Mouse (Mus musculus) cerebellum, adult 18-20 months (tissue): ENCODE results near the gene Insr.
"Not testable (repeated sequence)": the region's sequence is repeated elsewhere in the genome, so short reads cannot be mapped to it uniquely, and the experiment has no call there.

Experiments
- DNase-seq, 2 experiments: peaks; one replicate each; pipeline ENCODE4 v3.0.0; 2021

Gene Insr

GRCm38 (mm10) chr8:3179930-3180329 is 99.5 kb downstream of the Insr start:
- no peak for DNase-seq

DNA sequence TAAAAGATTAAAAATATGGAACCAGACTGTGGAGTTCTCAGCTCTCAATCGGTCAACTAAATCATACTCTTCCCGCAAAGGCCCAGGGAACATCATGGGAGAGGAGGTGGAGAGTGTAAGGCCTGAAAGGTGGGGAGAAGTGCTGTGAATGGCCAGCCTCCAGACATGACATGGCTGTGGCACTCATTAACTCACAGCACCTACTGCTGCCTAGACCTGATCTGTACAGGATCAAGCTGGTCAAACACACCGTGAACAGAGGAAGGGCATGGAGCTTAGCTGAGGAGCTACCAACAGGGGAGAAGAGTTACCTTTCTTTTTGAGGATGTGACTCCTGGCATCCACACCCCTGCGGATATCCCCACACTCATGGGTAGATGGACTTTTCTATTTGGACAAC is 102.0 kb downstream of the Insr start:
- DNase-seq: no peak

DNA sequence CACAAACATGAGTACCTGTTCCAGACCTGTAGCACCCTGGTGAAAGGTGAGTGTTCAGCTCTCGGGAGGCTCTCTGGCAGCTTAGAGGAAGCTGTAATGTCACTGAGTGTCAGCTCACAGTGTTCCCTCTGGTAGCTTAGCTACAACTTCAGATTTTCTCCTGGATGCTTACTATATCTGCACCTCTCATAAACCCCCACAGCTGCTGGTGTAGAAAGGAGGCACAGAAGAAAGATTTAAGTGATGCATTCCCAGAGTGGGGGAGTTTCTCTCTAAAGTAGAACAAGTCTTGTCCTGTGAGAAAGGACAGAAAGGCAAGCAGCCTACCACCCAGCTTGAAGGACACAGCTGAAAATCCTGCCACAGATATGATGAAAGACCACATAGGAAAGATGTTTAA is 107.2 kb downstream of the Insr start:
- DNase-seq: no peak

DNA sequence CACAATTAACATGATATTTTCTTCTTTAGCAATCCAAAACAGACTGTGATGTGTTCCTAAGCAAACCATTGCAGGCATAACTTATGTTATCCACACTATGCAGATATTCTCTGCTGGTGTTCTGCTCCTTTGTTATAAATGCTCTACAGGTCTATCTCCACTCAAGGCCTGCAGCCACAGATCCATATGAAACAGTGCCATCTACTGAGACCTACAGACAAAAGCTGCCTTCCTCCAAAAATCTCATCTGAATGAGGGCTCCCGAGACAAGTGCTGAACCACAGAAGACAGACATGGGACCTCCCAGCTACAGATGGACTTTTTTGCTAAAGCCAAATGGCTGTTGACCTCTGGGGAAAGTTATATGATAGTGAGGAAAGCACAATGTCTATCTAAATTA is 132.9 kb downstream of the Insr start:
- DNase-seq: no peak

- DNase-seq: not testable (repeated sequence)
These were observed 179.0 kb downstream of the Insr start for GRCm38 (mm10) chr8:3100416-3100815.
